Mouse (Mus musculus) lung, postnatal 0 days (tissue): ENCODE data around the gene Rab35.

Source experiments
- CTCF ChIP-seq: IDR thresholded peaks from 2 replicates; pipeline ENCODE4 v1.5.1; 2016; ENCODE audit warnings: antibody characterized with exemption, mild to moderate bottlenecking
- EP300 ChIP-seq: IDR thresholded peaks from 2 replicates; pipeline ENCODE4 v1.6.1; 2016; ENCODE audit warnings: antibody characterized with exemption, mild to moderate bottlenecking, control low read depth

DNA sequence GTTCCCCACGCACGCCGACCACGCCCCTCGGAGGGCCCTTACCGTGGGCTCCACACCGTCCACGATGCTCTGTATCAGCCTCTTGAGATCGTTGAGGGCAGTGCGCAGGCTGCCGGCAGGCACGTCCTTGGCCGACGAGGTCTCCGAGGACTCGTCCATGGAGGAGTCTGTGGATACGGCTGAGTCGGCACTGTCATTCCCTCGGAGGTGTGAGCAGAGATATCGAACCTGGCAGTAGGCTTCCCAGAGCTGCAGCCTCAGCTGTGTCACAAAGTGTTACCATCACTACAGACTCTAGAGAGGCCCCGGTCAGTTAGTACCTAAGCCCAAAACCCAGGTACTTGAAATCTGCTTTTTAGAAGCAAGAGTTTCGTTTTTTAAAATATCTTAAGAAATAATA lies 30.9 kb downstream of the Rab35 start:
- no peak for TF ChIP-seq EP300
- no peak for TF ChIP-seq CTCF
